In the genomic region with DNA sequence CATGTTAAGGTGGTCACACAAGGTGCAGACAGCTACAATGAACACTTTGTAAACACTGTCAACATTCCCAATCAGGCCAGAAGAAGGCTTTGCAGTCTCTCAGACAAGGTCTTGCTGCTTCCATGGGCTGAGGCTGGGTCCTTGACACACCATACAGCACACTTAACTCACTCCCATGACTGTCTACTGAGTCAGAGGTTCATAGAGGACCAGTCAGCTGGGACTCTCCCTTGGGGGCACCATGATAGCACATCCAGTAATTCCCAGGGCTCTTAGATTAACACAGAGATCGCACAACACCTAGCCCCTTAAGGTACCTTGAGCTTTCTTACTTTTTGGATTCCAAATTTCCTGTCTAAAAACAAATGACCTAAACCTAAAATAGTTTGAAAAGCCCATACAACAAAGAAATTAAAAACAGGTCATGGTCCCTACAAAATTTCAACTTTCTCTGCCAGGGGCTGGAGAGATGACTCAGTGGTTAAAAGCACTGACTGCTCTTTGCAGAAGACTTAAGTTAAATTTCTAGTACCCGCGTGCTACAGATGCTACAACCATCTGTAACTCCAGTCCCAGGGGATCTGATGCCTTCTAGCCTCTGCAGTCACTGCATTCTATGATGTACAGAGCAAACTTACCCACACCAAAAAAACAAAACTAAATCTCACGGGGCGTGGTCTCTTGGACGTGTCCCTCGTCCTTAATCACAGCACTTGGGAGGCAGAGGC, we compare ENCODE assay signal across 13 mouse cellular contexts. TPM values are rescaled to one million over a fixed set of nuclear protein-coding genes. Genes with fewer than 3 reads are reported as not detected.
"Had no signal": no experiment of that assay in that cellular context is flagged by ENCODE, and none has a peak within 500 bp of the region (broad histone marks: within the 10 kb centered on the region; RNA-seq: fewer than 3 reads in every experiment).

No protein-coding gene starts in this region.

- DNase-seq: kidney, adult 18-20 months; kidney, postnatal 14 days; left cerebral cortex, postnatal 4 days; lung, adult 18-20 months; midbrain, embryonic 14.5 days; retina, postnatal 1 day had no signal

- H3K4me1 ChIP-seq: stomach, embryonic 15.5 days had no signal

- H3K36me3 ChIP-seq: limb, embryonic 13.5 days; neural tube, embryonic 12.5 days; stomach, embryonic 15.5 days had no signal

- H3K9ac ChIP-seq: limb, embryonic 13.5 days; liver, embryonic 14.5 days; neural tube, embryonic 12.5 days; stomach, embryonic 15.5 days had no signal

- H3K27me3 ChIP-seq: limb, embryonic 13.5 days; neural tube, embryonic 12.5 days; stomach, embryonic 15.5 days had no signal

- H3K4me3 ChIP-seq: limb, embryonic 13.5 days; myocyte; neural tube, embryonic 12.5 days; stomach, embryonic 15.5 days had no signal

- H3K4me2 ChIP-seq: limb, embryonic 13.5 days; neural tube, embryonic 12.5 days; stomach, embryonic 15.5 days had no signal

- H3K27ac ChIP-seq: limb, embryonic 13.5 days; liver, embryonic 14.5 days; neural tube, embryonic 12.5 days; stomach, embryonic 15.5 days had no signal

- H3K9me3 ChIP-seq: limb, embryonic 13.5 days; neural tube, embryonic 12.5 days; stomach, embryonic 15.5 days had no signal

RNA-seq across cellular contexts. Expression of a gene that starts 41.7 kb away (rescaled TPM):
- total RNA-seq: liver, adult 2 months; megakaryocyte-erythroid progenitor cell, adult 5-6 weeks had no signal
